Mouse (Mus musculus) fat pad, adult 2 months (tissue): Measurements from ENCODE around the gene Copg2.

ENCODE experiments used
- DNase-seq: peaks from one replicate; pipeline ENCODE4 v3.0.0-alpha.2; 2011; ENCODE audit warnings: low read depth, low spot score; ENCODE audit errors: extremely low read depth

Gene Copg2

GRCm38 (mm10) chr6:30734988-30735727 is 161.4 kb downstream of the Copg2 start:
- DNase-seq: no peak

- DNase-seq: no peak
These were observed 162.1 kb downstream of the Copg2 start for GRCm38 (mm10) chr6:30734465-30734864.

- no peak for DNase-seq
These were observed 163.9 kb downstream of the Copg2 start for GRCm38 (mm10) chr6:30732571-30733130.

- no peak for DNase-seq
These were observed 166.2 kb downstream of the Copg2 start for GRCm38 (mm10) chr6:30730301-30730971.

- DNase-seq: no peak
These were observed 173.3 kb downstream of the Copg2 start, which contains the start of gene Mest for GRCm38 (mm10) chr6:30723331-30723730. TSS of gene Mest (plus strand) at chr6:30723547.

GRCm38 (mm10) chr6:30722385-30723164 is 174.0 kb downstream of the Copg2 start:
- DNase-seq: no peak

GRCm38 (mm10) chr6:30716796-30717195 is 179.8 kb downstream of the Copg2 start:
- no peak for DNase-seq

- no peak for DNase-seq
These were observed 181.6 kb downstream of the Copg2 start for GRCm38 (mm10) chr6:30714891-30715471.

- DNase-seq: no peak
These were observed 182.7 kb downstream of the Copg2 start for GRCm38 (mm10) chr6:30713896-30714295.

- DNase-seq: no peak
These were observed 183.1 kb downstream of the Copg2 start for GRCm38 (mm10) chr6:30713455-30713854.

- no peak for DNase-seq
These were observed 184.1 kb downstream of the Copg2 start for GRCm38 (mm10) chr6:30712484-30712883.

GRCm38 (mm10) chr6:30711365-30711763 is 185.2 kb downstream of the Copg2 start:
- no peak for DNase-seq

- no peak for DNase-seq
These were observed 185.9 kb downstream of the Copg2 start for GRCm38 (mm10) chr6:30710371-30711364.

GRCm38 (mm10) chr6:30709115-30709514 is 187.5 kb downstream of the Copg2 start:
- DNase-seq: no peak

- DNase-seq: no peak
These were observed 192.5 kb downstream of the Copg2 start for GRCm38 (mm10) chr6:30703977-30704602.

- DNase-seq: no peak
These were observed 193.1 kb downstream of the Copg2 start for GRCm38 (mm10) chr6:30703476-30703875.

- no peak for DNase-seq
These were observed 193.7 kb downstream of the Copg2 start for GRCm38 (mm10) chr6:30702881-30703280.

GRCm38 (mm10) chr6:30700182-30700581 is 196.4 kb downstream of the Copg2 start:
- no peak for DNase-seq

- DNase-seq: no peak
These were observed 198.6 kb downstream of the Copg2 start for GRCm38 (mm10) chr6:30698036-30698435.
